6 mouse cellular contexts compared by ENCODE assay signal in genomic region chr2:127135255-127135654, GRCm38 (mm10). TPM values are rescaled to one million over a fixed set of nuclear protein-coding genes. Genes with fewer than 3 reads are reported as not detected.
DNase-seq lines count a peak whose midpoint lies in the region; ATAC-seq and TF ChIP-seq lines count a peak whose summit lies in the region.
"Not testable (repeated sequence)": the region's sequence is repeated elsewhere in the genome, so short reads cannot be mapped to it uniquely, and the experiment has no call there.

No protein-coding gene starts in this region.

- H3K36me3 ChIP-seq in hindbrain, postnatal 0 days (ENCODE audit: insufficient read depth, low read length); lung, postnatal 0 days (ENCODE audit: insufficient read depth, low read length); stomach, postnatal 0 days (ENCODE audit: control insufficient read depth, insufficient read depth, low read length): not testable (repeated sequence)

- not testable (repeated sequence) for ATAC-seq in hindbrain, postnatal 0 days; lung, postnatal 0 days; stomach, postnatal 0 days (ENCODE audit: low FRiP score, low TSS enrichment)

- not testable (repeated sequence) for H3K4me1 ChIP-seq in hindbrain, postnatal 0 days (ENCODE audit: insufficient read depth, low read length); lung, postnatal 0 days (ENCODE audit: insufficient read depth, low read depth, low read length); stomach, postnatal 0 days (replicated peaks; ENCODE audit: control insufficient read depth, insufficient read depth)

- peak; percentile 35 for TF ChIP-seq CTCF in hindbrain, postnatal 0 days (IDR thresholded peaks at IDR 0.05; ENCODE audit: low read depth)
- peak; percentile 40 for TF ChIP-seq CTCF in layer of hippocampus, adult 2 months (conservative IDR thresholded peaks at IDR 0.05)
- TF ChIP-seq CTCF in lung, postnatal 0 days (IDR thresholded peaks at IDR 0.05): peak; percentile 47
- TF ChIP-seq CTCF in stomach, postnatal 0 days (IDR thresholded peaks at IDR 0.05; ENCODE audit: low read depth): peak; percentile 45

- 39% methylated on average over 2 of the region's 3 CpGs for WGBS in hindbrain, postnatal 0 days
- WGBS in lung, postnatal 0 days: 34% methylated on average over 2 of the region's 3 CpGs
- 32% methylated on average over 2 of the region's 3 CpGs for WGBS in stomach, postnatal 0 days

- H3K9me3 ChIP-seq in hindbrain, postnatal 0 days (ENCODE audit: low read length); lung, postnatal 0 days (ENCODE audit: low read length); stomach, postnatal 0 days (ENCODE audit: control insufficient read depth, low read length): not testable (repeated sequence)

- not testable (repeated sequence) for H3K27me3 ChIP-seq in hindbrain, postnatal 0 days (ENCODE audit: insufficient read depth, low read length); lung, postnatal 0 days (replicated peaks; ENCODE audit: insufficient read depth, low read length); stomach, postnatal 0 days (ENCODE audit: control insufficient read depth, insufficient read depth, low read length)

- not testable (repeated sequence) for TF ChIP-seq EP300 in lung, postnatal 0 days (IDR thresholded peaks at IDR 0.05); stomach, postnatal 0 days (optimal IDR thresholded peaks at IDR 0.05)

- H3K9ac ChIP-seq in hindbrain, postnatal 0 days (replicated peaks; ENCODE audit: low read length); lung, postnatal 0 days (replicated peaks; ENCODE audit: low read depth); stomach, postnatal 0 days (ENCODE audit: low read length): not testable (repeated sequence)

- not testable (repeated sequence) for H3K4me3 ChIP-seq in hindbrain, postnatal 0 days (ENCODE audit: low read length); layer of hippocampus, adult 2 months; lung, postnatal 0 days (ENCODE audit: low read depth, low read length); stomach, postnatal 0 days (ENCODE audit: low read depth, low read length)

- not testable (repeated sequence) for H3K27ac ChIP-seq in hindbrain, postnatal 0 days; layer of hippocampus, adult 2 months; lung, postnatal 0 days (ENCODE audit: low read length); stomach, postnatal 0 days (replicated peaks)

- H3K4me2 ChIP-seq in hindbrain, postnatal 0 days (ENCODE audit: low read depth, low read length); lung, postnatal 0 days (replicated peaks; ENCODE audit: low read depth, low read length); stomach, postnatal 0 days (replicated peaks; ENCODE audit: low read depth): not testable (repeated sequence)

- peak; percentile 41 for DNase-seq in T-cell, adult 2 months (ENCODE audit: low spot score)
- peak; percentile 51 for DNase-seq in heart, adult 11 months
- DNase-seq in hindbrain, postnatal 0 days (ENCODE audit: low spot score); layer of hippocampus, adult 2 months (ENCODE audit: low spot score in 2 of 2); lung, postnatal 0 days (ENCODE audit: low spot score); stomach, postnatal 0 days (ENCODE audit: low spot score): not testable (repeated sequence)

RNA-seq across cellular contexts. Expression of gene Ncaph, which starts 1.5 kb away (rescaled TPM):
- total RNA-seq in hindbrain, postnatal 0 days (2014; rRNA removed): 13.7 and 15.9 TPM in 2 replicates
- polyA plus RNA-seq in hindbrain, postnatal 0 days (2015; fragmentation: Nextera tagmentation; extraction: Ambion mirVana): 13.0 and 15.6 TPM in 2 replicates
- 1 to 10 TPM; 1.3 to 1.6 TPM for total RNA-seq in layer of hippocampus, adult 2 months (2021)
- polyA plus RNA-seq in lung, postnatal 0 days (2015; fragmentation: Nextera tagmentation; extraction: Ambion mirVana): 13.4 and 17.7 TPM in 2 replicates
- 14.5 and 18.3 TPM in 2 replicates for polyA plus RNA-seq in stomach, postnatal 0 days (2015; fragmentation: Nextera tagmentation; extraction: Ambion mirVana)

RNA-seq across cellular contexts. Expression of gene Itpripl1, which starts 8.0 kb away (rescaled TPM):
- total RNA-seq in hindbrain, postnatal 0 days (2014; rRNA removed): 11.5 and 14.6 TPM in 2 replicates
- polyA plus RNA-seq in hindbrain, postnatal 0 days (2015; fragmentation: Nextera tagmentation; extraction: Ambion mirVana): 11.0 and 12.4 TPM in 2 replicates
- total RNA-seq in layer of hippocampus, adult 2 months (2021): 1 to 10 TPM; 2.6 TPM
- polyA plus RNA-seq in lung, postnatal 0 days (2015; fragmentation: Nextera tagmentation; extraction: Ambion mirVana): 21.5 and 24.5 TPM in 2 replicates
- polyA plus RNA-seq in stomach, postnatal 0 days (2015; fragmentation: Nextera tagmentation; extraction: Ambion mirVana): 16.9 and 18.3 TPM in 2 replicates
